Mouse (Mus musculus) testis, postnatal 10 days (tissue): Measurements from ENCODE around the gene Map7.

Source experiments
- DNase-seq: peaks from one replicate; pipeline ENCODE4 v3.0.0; 2021; ENCODE audit warnings: low spot score

Gene Map7

DNA sequence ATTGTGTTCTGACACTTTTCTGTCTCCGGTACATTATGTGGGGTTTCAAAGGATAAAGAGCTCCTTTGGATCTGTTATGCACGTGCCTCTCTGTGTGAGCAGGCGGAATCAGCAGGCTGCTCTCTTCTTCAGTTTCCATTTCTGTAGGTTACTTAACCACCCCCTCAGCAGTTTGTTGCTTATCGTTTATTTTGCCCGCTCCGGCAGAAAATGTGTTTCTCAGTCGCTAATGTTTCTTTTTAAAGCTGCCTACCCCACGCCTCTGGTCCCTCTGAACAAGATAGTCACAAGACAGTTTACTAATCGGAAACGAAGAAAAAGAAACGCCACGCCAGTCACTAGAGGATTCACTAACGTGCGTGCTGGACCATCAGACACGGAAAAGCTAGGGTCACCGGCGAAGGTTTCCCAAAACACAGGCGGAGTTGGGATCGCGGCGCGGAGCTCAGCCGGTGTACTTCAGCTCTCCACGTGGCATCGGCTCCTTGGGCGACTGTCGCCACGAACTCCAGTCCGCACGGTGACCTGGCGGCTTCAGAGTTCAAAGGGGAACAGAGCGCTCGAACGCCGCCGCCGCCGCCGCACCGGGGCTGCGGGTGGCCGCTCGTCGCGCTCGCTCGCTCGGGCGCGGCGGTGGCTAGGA is at the start of gene Map7:
Map7 (plus strand) TSS at position 342 of the 643 bp plus-strand sequence.
- peak; percentile 63 for DNase-seq

DNA sequence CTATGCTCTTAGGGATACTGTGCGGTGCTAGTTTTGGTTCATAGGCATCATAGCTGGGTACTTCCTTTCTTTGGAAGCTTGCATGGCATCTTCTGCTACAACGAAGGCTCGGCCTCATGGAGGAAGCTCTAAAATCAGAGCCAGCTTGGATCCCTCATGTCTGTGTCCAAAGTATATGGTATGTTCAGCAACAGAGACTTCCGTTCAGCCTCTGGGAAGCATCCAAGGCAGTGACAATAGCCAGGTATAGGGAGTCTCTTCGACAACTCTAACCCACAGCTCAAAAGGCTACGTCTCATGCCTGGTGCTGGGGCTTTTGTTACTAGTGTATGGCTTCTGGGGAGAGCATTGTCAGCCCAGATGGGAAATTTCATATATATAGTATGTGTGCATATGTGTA is 46.8 kb upstream of the Map7 start:
- DNase-seq: no peak

GRCm38 (mm10) chr10:20104271-20104931 is 43.9 kb upstream of the Map7 start:
- DNase-seq: peak; percentile 41

DNA sequence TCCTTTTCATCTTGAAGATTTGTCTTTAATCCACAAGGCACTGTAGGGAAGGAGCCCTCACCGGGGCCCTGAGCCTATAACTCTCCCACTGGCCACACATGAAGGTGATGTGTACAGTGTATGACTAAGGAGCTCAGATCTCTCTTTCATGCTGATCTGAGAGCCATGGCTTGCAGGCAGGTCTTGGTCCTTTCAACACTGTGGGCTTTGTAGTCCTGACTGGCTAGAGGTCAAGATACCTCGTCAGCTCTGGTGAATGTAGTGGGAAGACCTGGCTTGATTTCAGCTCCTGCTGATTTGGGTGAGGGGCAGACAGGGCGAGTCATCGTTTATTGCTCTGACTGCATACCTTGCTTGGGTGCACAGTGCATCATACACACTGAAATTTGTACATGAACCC is 42.7 kb upstream of the Map7 start:
- peak; percentile 30 for DNase-seq

- DNase-seq: peak; percentile 25
These were observed 41.2 kb upstream of the Map7 start for GRCm38 (mm10) chr10:20107031-20107430.

DNA sequence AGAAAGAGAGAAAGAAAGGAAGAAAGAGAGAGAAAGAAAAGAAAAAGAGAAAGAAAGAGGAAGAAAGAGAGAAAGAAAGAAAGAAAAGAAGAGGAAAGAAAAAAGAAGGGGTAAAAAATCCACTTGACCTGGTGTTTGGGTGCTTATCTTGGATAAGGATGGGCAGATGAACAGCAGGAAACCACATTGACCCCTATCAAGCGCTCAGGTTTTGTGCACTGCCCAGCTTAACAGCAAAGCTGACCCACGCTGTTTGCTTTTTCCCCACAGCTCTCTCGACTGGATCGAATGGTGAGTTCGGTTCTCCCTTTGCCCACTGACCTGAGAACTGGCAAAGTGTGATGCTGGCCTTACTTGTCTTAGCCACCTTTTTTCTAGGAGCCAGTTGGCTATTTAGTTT is 36.8 kb upstream of the Map7 start:
- no peak for DNase-seq

- DNase-seq: no peak
These were observed 36.0 kb upstream of the Map7 start for GRCm38 (mm10) chr10:20112026-20112973.

DNA sequence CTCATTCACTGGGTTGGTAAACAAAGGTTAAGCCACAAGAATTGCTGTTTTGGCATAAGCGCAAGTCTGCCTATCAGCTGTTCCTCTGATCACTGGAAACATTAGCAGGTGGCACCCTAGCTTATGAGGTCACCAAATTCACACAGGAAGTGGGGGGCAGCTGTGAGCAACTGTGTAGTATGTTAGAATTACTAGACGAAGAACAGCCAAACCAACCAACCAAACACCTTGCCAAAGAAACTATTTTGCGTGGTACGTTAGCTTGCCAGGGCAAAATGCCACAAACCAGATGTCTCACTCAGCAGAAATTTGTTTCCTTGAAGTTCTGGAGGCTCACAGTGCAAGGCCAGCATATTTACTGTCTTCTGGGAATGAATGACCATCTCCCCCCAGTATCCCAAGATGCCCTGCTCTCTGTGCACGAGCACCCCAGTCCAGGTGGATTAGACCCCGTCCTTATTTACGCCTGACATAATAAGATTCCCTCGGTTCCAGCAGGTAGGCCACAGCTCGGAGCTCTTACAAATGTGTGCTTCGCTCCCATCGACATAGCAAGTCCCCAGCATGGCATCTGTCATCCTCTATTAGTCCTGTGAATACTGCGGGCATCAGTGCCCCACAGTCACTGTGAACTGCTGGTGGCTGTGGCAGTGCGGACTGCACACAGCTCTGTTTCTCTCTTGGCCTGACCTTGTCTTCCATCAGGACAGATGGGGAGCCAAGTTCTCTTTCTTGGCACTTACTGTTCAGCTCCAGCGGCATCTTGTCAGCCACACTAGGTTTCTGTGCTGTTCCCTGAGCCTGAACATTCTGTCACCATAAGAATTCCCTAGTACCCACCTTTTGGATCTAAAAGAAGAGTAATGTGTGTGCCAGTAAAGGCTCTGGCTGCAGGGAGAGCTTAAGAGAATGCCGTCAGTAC is 28.5 kb upstream of the Map7 start:
- peak; percentile 25 for DNase-seq

- no peak for DNase-seq
These were observed 26.3 kb upstream of the Map7 start for GRCm38 (mm10) chr10:20121981-20122380.

- DNase-seq: no peak
These were observed 24.9 kb upstream of the Map7 start for GRCm38 (mm10) chr10:20123401-20123800.

DNA sequence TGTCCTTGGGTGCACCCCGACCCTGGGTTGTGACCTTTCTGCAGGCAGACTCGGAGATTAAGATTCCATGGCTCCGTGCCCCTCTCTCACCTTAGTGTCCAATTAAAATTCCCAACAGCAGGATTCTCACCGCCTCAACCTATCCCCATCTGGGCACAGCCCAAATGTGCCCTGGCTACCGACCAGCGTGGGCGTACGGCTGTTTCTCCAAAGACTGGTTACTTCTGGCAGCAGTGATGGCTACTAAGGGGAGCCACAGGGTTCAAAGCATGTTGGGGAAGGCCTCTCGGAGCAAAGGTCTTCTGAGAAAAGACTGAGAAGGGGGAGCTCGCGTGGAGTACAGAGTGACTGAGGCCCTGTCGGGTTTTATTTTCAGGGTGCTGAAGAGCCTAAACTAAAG is 23.7 kb upstream of the Map7 start:
- no peak for DNase-seq

GRCm38 (mm10) chr10:20125226-20125625 is 23.0 kb upstream of the Map7 start:
- DNase-seq: peak; percentile 68

DNA sequence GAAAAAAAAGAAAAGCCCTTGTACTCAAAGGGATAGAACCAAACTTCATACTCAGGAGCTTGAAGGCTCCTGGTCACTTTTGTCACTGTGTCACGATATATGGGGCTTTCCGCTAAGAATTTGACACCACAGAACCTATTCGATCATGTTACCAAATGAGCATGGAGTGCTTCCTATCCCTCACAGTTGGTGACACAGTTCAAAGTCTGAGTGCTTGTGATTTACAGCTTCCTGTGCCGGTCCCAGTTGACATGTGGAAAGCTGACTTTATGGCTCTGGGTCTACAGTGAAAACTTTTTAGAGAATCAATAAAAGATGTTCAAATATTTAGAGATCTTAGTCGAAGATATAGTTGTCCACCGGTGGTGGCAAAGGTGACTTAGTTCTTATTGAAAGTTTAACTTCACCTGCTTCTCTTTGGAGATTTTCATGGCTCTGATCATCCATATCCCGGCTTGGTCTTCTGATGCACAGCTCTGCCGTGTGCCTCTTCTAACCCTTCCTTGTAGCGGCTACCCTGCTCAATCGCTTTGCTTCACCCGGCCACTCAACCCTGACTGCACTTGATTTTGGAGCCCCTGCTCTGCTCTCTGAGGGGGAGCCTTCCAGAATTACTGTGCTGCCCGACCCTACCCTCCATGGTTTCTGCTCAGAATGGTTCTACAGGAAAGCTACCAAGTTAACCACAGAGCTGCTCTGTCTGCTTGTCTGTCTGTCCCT is 15.2 kb upstream of the Map7 start:
- no peak for DNase-seq

DNA sequence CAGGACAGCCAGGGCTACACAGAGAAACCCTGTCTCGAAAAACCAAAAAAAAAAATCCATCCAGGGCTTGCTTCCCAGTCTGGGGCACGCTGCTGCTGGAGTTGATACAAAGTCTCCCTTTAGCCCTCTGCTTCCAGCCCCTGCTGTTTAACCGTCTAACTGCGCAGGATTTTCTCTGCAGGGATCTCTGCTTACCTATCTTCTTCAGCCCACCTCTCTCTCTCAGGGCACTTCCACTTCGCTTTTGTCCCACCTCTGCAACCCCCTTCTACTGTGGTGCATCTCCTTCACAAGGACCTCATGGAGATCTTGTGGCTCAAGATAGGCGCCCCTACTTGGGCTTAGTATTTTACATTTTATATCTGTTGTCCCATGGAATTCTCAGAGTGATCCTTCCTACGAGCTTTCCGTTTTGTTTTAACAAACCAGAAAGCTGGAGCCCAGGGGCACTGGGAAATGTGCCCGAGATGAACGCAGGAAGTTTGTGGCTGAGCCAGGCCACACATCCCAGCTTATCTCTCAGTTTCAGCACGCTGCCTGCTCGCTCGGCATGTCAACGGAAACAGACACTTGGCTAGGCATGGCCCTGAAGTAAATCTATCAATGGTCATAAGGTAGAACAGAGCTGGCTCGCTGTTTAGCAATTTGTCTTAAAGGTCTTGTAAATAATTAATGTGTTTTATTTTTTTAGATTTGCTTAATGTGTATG is 12.8 kb upstream of the Map7 start:
- DNase-seq: no peak

- DNase-seq: no peak
These were observed 11.8 kb upstream of the Map7 start for GRCm38 (mm10) chr10:20136505-20136904.

DNA sequence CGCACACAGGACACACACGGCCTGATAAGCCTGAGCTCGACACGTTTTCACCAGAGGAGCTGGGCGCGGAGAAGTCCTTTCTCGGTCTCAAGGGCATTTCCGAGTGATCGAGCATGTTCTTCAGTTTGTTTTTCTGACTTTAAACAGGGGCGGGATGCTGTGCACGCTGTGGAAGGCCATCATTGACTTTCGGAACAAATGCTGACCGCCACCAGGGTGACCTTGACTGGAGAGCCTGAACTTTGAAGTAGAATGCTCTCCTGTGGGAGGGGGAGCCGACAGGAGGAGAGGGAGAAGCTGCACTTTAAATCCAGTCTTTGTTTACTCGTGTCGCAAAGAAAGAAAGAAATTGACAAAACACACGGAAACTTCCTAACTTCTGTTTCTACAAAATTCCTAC is 6.9 kb upstream of the Map7 start:
- DNase-seq: no peak

GRCm38 (mm10) chr10:20148773-20149120 is 476 bp downstream of the Map7 start:
- no peak for DNase-seq

- peak; percentile 76 for DNase-seq
These were observed 1.0 kb downstream of the Map7 start for GRCm38 (mm10) chr10:20149121-20149834.

DNA sequence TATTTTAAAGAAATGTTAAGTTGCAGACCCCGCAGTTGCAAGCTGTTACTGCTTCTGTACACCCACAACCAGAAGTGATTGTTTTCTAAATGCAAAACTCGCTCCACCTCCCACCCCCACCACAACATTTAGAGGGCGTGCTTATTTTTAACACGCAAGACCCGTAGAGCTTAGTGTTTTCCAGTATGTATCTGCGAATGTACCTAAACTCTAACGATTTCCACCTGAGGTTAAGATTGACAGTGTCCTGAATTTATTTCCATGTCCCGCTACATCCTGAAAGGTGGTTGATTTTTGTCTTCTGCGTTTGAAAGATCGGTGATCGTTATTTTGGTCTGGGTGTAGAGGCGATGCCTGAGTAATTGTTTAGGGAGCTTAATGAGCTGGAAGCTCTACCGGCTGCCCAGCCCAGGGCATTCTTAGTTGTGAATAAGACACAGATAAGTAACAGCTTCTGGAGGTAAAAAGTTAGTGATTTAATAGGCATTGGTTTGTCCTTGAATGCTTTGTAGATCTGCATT is 1.6 kb downstream of the Map7 start:
- DNase-seq: no peak

DNA sequence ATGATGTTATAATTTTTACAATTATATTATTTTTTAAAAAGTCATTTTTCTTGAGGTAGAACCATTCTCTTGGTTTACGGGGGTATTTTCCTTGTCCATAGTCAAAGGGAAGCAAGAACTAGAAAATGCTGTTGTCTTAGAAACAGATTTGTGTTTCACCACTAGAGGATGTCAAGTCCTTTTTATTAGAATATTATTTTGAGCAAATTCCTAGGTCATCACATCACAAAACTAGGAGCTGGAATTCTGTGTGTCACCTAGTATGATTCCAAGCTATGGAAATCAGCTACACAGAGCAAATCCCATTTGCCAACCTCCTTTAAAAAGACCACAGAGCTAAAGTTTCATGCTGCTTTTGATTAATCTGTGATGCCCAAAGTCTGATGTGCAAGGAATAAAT is 3.9 kb downstream of the Map7 start:
- no peak for DNase-seq
